Mouse (Mus musculus) thymus, adult 2 months (tissue): Measurements from ENCODE around the gene Tent4b.

Source experiments
- CTCF ChIP-seq: fragments of 200-500 bp; IDR thresholded peaks from 2 replicates; pipeline ENCODE4 v1.5.1; 2012; ENCODE audit warnings: mild to moderate bottlenecking, control low read depth, low read length, moderate library complexity, borderline replicate concordance; ENCODE audit not compliant: control insufficient read depth, poor library complexity, insufficient read depth; ENCODE audit errors: extremely low read depth
- POLR2A ChIP-seq: fragments of 200-500 bp; IDR thresholded peaks from 2 replicates; pipeline ENCODE4 v1.6.1; 2012; ENCODE audit warnings: mild to moderate bottlenecking, low read length, control low read depth, moderate library complexity; ENCODE audit not compliant: control insufficient read depth, poor library complexity, insufficient read depth; ENCODE audit errors: extremely low read depth

DNA sequence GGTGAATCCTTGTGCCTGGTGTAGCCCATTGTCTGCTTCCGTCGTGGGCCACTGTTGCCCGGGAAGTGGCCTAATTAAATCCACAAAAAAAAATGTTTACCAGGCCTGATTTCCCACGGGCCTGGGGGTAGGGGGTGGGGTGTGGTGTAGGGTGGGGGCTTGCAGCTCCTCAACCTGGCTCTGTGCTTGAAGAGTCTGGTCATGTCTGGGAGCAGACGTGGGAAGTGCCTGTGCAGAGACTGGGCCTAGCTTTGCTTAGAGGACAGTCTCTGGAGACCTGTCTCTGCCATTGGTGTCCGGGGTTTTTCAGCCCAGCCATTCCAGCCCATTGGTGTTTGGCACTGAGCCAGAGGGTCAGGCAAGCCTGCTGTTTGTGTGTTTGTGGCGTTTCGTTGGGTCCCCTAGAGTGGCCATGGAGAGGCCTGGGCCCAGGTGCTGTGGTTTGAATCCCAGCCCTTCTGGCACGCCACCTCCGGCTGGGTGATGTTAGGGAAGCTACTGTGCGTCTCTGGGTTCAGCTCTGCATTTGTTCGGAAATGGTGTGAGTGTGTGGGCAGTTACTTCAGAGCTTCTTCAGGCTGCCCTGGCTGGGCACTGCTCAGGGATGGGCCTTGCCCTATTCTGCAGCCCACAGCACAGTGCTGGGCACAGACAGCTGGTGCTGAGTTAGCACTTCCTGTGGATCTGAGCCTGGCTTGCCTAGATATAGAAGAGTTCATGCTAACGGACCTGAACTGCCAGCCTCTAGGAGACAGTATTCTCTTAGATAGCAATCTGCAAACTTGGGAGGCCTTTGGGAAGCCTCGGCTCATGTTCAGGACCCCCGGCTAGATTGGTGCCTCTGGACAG, 102.8 kb downstream of the Tent4b start:
- TF ChIP-seq CTCF: no peak
- no peak for TF ChIP-seq POLR2A
